Mouse (Mus musculus) lung, adult 2 months (tissue): ENCODE data around the gene Tfip11.

Source experiments
- CTCF ChIP-seq: fragments of 200-500 bp; IDR thresholded peaks from 2 replicates; pipeline ENCODE4 v1.5.1; 2011; ENCODE audit warnings: mild to moderate bottlenecking, low read length, control low read depth; ENCODE audit not compliant: insufficient read depth
- POLR2A ChIP-seq: fragments of 200-500 bp; IDR thresholded peaks from 2 replicates; pipeline ENCODE4 v1.6.1; 2011; ENCODE audit warnings: low read depth, mild to moderate bottlenecking, control low read depth, low read length, borderline replicate concordance; ENCODE audit errors: extremely low read depth

DNA sequence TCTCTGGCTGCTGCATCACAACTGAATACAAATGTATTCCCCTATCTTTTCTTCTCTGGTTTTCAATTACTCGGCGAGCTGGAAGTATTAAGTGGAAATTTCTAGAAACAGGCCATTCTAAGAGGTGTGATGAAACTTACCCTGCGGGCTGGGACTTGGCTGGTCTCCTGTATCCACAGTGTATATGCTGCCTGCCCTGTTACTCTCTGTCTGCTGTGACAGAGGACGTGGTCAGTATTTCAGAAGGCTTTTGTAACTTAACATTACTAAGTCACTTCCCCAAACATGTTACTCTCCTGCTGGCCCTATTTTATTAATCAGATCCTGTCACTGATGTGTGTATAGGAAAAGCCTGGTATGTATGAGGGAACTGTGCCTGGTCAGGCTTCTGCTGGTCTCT, 44.5 kb upstream of the Tfip11 start:
- no peak for TF ChIP-seq CTCF
- TF ChIP-seq POLR2A: no peak
